Mouse (Mus musculus): ENCODE results near the gene 9530003J23Rik. TPM values are rescaled to one million over a fixed set of nuclear protein-coding genes. Genes with fewer than 3 reads are reported as not detected.
A peak's percentile ranks its signal among the peaks of the same experiment; 100 is the strongest.
"Not testable (repeated sequence)": the region's sequence is repeated elsewhere in the genome, so short reads cannot be mapped to it uniquely, and the experiment has no call there.

9530003J23Rik gene
- polyA plus RNA-seq, 1 experiment from 2014 or later, result not detected

DNA sequence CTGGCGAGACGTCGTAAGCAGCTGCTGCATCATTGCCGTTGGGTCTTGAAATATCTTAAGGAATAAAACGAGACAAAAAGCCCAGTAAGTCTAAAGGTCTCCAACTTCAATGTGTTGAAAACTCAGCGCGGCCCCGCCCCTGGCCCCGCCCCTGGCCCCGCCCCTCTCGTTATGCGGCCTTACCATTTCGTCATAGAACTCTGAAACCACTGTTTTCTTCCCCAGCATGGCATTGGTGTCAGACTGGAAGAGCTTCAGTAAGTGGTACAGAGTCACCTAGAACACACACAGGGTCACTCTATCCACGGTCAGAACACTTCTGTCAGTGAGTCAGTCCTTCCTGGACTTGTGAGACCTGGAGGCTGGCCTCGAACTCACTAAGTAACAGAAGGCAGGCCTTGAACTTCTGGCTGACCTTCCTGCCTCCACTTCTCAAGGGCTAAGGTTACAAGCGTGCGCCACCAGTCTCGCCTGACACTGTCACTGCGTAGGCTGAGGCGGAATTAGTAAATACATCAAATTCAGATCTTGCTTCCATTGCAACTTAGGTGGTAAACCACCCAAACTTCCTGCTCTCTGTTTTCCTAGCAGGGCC lies 21.2 kb downstream of the 9530003J23Rik start:
- H3K27ac ChIP-seq (ENCODE audit: low read length), result no peak overlapping the region
- H3K4me3 ChIP-seq (replicated peaks; ENCODE audit: low read length), result no peak overlapping the region
- H3K4me2 ChIP-seq (ENCODE audit: low read depth, low read length), result no peak overlapping the region
- H3K36me3 ChIP-seq (ENCODE audit: control insufficient read depth, insufficient read depth, low read length), result peaks cover 38% of the 10 kb centered on the region; the same call in 1 of the 2 replicates
- H3K27me3 ChIP-seq (ENCODE audit: control insufficient read depth, insufficient read depth, low read length), result no peaks in the 10 kb centered on the region
- WGBS, result 78% methylated on average over 20 of the region's 20 CpGs
- H3K9ac ChIP-seq (ENCODE audit: low read length), result no peak overlapping the region
- H3K9me3 ChIP-seq (replicated peaks; ENCODE audit: control insufficient read depth, low read length), result no peaks in the 10 kb centered on the region
- no peak for ATAC-seq (ENCODE audit: insufficient read depth, low FRiP score)
- no peaks in the 10 kb centered on the region for H3K4me1 ChIP-seq (ENCODE audit: control insufficient read depth, insufficient read depth, low read length)

DNA sequence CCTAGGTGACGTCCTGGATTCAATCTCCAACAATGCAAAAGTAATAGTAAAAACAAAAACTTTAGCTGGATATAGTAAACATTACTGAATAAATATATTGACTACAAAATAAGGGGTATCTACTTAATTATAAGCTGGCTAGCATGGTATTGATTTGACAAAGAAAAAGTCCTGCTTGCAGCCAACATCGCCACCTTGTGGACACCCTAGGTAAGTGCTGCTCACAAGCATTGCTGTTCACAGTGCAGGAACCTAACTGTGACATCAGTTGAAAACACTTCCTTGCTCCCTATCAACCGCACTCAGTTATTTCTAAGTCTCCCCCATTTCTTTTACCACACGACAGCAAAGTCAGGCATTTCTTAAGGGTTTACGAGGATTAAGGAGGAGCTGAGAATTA lies 21.7 kb downstream of the 9530003J23Rik start:
- no peaks in the 10 kb centered on the region for H3K9me3 ChIP-seq (replicated peaks; ENCODE audit: control insufficient read depth, low read length)
- H3K9ac ChIP-seq (ENCODE audit: low read length), result no peak overlapping the region
- H3K27ac ChIP-seq (ENCODE audit: low read length), result no peak overlapping the region
- peaks cover 33% of the 10 kb centered on the region; the same call in 1 of the 2 replicates for H3K36me3 ChIP-seq (ENCODE audit: control insufficient read depth, insufficient read depth, low read length)
- WGBS, result 67% methylated on average over 5 of the region's 5 CpGs
- no peak overlapping the region for H3K4me2 ChIP-seq (ENCODE audit: low read depth, low read length)
- no peaks in the 10 kb centered on the region for H3K4me1 ChIP-seq (ENCODE audit: control insufficient read depth, insufficient read depth, low read length)
- no peaks in the 10 kb centered on the region for H3K27me3 ChIP-seq (ENCODE audit: control insufficient read depth, insufficient read depth, low read length)
- H3K4me3 ChIP-seq (replicated peaks; ENCODE audit: low read length), result no peak overlapping the region
- no peak for ATAC-seq (ENCODE audit: insufficient read depth, low FRiP score)

DNA sequence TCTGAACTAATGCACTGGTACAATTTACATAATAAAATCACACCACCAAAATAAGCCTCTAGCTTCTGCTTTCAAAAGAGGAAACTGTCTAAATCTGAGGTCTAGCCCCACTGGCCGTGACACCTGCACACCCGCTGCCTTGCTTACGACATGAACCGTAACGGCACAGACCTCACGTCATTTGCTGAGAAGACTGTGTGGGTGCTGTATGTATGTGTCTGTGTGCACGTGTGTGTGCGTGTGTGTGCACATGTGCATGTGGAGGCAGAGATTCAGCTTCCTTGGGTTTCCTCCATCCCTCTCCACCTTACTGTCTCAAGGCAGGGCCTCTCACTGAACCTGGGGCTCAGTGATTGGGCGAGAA lies 22.4 kb downstream of the 9530003J23Rik start:
- H3K36me3 ChIP-seq (ENCODE audit: control insufficient read depth, insufficient read depth, low read length), result peaks cover 31% of the 10 kb centered on the region; the same call in 1 of the 2 replicates
- WGBS, result 91% methylated on average over 9 of the region's 9 CpGs
- no peaks in the 10 kb centered on the region for H3K9me3 ChIP-seq (replicated peaks; ENCODE audit: control insufficient read depth, low read length)
- no peak overlapping the region for H3K9ac ChIP-seq (ENCODE audit: low read length)
- H3K4me1 ChIP-seq (ENCODE audit: control insufficient read depth, insufficient read depth, low read length), result no peaks in the 10 kb centered on the region
- no peak overlapping the region for H3K4me2 ChIP-seq (ENCODE audit: low read depth, low read length)
- no peaks in the 10 kb centered on the region for H3K27me3 ChIP-seq (ENCODE audit: control insufficient read depth, insufficient read depth, low read length)
- H3K4me3 ChIP-seq (replicated peaks; ENCODE audit: low read length), result no peak overlapping the region
- ATAC-seq (ENCODE audit: insufficient read depth, low FRiP score), result no peak
- H3K27ac ChIP-seq (ENCODE audit: low read length), result no peak overlapping the region

DNA sequence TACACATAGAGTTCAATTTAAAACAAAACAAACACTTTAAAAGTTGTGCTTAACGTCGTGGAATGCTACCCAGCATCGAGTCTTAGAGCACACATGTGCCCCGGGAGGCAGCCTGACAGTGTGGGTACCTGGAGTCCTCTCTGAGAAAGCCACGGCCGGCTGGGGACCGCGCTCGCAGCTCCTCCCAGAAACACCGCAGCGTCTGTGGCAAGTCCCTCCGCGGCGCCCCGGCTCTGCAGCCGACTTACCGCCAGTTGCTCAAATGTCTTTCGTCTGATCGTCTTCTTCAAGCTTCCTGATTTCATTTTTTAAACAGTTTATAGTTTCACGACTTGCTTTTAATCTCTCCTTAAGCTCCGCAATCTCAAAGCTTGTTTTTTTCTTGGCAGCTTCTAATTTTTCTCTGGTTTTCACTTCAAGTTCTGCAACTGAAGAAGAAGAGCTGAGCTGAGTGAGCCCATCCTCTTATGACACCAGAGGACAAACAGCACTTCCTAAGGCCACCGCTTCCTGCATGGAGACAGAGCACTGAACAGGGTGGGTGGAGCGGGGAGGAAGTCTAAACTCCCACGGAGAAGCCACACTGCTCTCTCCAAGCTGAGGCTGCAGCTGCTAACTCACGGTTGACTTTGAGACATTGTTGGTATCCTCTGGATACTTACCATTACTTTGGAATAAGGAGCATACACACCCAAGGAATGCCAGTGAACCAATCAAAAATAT lies 22.9 kb downstream of the 9530003J23Rik start:
- H3K4me3 ChIP-seq (replicated peaks; ENCODE audit: low read length), result no peak overlapping the region
- H3K4me1 ChIP-seq (ENCODE audit: control insufficient read depth, insufficient read depth, low read length), result no peaks in the 10 kb centered on the region
- no peak for ATAC-seq (ENCODE audit: insufficient read depth, low FRiP score)
- 84% methylated on average over 25 of the region's 25 CpGs for WGBS
- no peak overlapping the region for H3K4me2 ChIP-seq (ENCODE audit: low read depth, low read length)
- H3K27ac ChIP-seq (ENCODE audit: low read length), result no peak overlapping the region
- no peak overlapping the region for H3K9ac ChIP-seq (ENCODE audit: low read length)
- H3K27me3 ChIP-seq (ENCODE audit: control insufficient read depth, insufficient read depth, low read length), result no peaks in the 10 kb centered on the region
- H3K9me3 ChIP-seq (replicated peaks; ENCODE audit: control insufficient read depth, low read length), result no peaks in the 10 kb centered on the region
- peaks cover 31% of the 10 kb centered on the region; the same call in 1 of the 2 replicates for H3K36me3 ChIP-seq (ENCODE audit: control insufficient read depth, insufficient read depth, low read length)

DNA sequence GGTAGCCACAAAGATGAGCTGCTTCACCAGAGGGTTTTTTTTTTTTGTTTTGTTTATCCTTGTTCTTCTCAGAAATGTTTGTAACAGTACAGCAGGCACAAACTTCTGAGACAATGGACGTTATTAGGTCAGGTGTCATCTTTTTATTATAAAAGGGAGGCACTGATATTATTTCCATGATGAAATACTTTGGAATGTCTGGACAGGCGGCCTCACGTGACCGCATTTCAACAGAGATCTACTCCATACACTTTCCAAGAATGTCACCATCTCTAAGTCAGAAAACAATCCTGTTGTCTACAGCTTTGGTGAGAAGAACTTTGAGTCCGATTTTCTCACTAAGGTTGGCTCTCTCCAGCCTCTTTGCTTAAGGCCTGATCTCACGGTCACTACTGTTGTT lies 27.5 kb downstream of the 9530003J23Rik start:
- no peak overlapping the region for H3K4me3 ChIP-seq (replicated peaks; ENCODE audit: low read length)
- peaks cover 9% of the 10 kb centered on the region; the same call in 1 of the 2 replicates for H3K36me3 ChIP-seq (ENCODE audit: control insufficient read depth, insufficient read depth, low read length)
- H3K9ac ChIP-seq (ENCODE audit: low read length), result no peak overlapping the region
- no peak overlapping the region for H3K4me2 ChIP-seq (ENCODE audit: low read depth, low read length)
- H3K27ac ChIP-seq (ENCODE audit: low read length), result no peak overlapping the region
- WGBS, result 88% methylated on average over 6 of the region's 6 CpGs
- no peak for ATAC-seq (ENCODE audit: insufficient read depth, low FRiP score)
- no peaks in the 10 kb centered on the region for H3K27me3 ChIP-seq (ENCODE audit: control insufficient read depth, insufficient read depth, low read length)
- no peaks in the 10 kb centered on the region for H3K9me3 ChIP-seq (replicated peaks; ENCODE audit: control insufficient read depth, low read length)
- H3K4me1 ChIP-seq (ENCODE audit: control insufficient read depth, insufficient read depth, low read length), result no peaks in the 10 kb centered on the region

DNA sequence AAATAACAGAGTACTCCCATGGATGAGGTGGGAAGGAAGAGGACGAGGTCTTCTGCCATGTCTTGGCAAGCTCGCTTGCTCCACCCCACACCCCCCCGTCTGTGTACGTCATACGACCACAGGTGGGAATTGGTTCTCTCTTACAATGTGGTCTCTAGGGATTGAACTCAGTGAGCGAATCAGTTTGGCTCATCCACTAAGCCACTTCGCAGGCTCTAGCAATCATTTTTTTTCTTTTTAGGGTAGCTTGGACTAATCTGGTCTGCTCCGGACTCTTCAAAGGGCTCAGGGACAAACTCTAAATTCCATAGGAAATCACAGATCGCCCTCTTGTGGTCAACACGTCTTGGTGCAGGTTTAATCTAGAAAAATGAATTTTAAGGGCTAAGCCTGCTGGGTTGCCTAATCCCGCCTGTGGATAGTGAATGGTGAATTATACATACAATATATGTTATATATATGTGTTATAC lies 29.0 kb downstream of the 9530003J23Rik start:
- peak overlapping the region; percentile 47 for H3K9ac ChIP-seq (ENCODE audit: low read length)
- no peak overlapping the region for H3K27ac ChIP-seq (ENCODE audit: low read length)
- no peaks in the 10 kb centered on the region for H3K4me1 ChIP-seq (ENCODE audit: control insufficient read depth, insufficient read depth, low read length)
- no peaks in the 10 kb centered on the region for H3K27me3 ChIP-seq (ENCODE audit: control insufficient read depth, insufficient read depth, low read length)
- H3K4me2 ChIP-seq (ENCODE audit: low read depth, low read length), result peak overlapping the region; percentile 59
- 6% methylated on average over 11 of the region's 11 CpGs for WGBS
- peak; percentile 56; the same call in 1 of the 2 replicates for ATAC-seq (ENCODE audit: insufficient read depth, low FRiP score)
- peak overlapping the region; percentile 41 for H3K4me3 ChIP-seq (replicated peaks; ENCODE audit: low read length)
- no peaks in the 10 kb centered on the region for H3K9me3 ChIP-seq (replicated peaks; ENCODE audit: control insufficient read depth, low read length)
- H3K36me3 ChIP-seq (ENCODE audit: control insufficient read depth, insufficient read depth, low read length), result 0 out of 2 replicates have a peak, but pooled peaks cover 3% of the 10 kb centered on the region

DNA sequence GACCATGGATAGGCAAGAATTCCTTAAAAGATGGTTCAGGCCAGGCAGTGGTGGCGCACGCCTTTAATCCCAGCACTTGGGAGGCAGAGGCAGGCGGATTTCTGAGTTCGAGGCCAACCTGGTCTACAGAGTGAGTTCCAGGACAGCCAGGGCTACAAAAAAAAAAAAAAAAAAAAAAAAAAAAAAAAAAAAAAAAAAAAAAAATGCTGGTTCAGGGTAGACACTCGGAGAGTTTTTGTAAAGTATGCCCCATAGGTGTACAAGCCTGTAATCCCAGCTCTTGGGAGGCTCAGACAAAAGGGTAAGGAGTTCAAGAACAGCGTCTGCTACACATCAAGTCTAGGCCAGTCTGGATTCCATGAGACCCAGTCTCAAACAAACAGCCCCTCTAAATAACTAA lies 29.7 kb downstream of the 9530003J23Rik start:
- not testable (repeated sequence) for ATAC-seq (ENCODE audit: insufficient read depth, low FRiP score)

DNA sequence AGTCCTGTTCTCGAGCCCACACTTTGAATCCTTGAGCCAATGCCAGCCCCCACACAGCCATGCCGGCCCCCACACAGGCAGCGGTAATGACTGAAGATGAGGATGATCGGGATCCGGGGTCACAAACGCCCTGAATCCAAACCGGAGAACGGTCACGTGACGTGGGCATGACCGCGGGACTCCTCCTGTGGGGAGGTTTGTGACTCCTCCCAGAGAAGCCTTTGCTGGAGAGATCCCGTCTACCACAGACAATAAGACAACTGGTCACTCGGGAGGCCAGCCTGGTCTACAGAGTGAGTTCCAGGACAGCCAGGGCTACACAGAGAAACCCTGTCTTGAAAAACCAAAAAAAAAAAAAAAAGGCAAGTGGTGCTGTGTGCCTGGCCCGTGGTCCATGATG lies 30.3 kb downstream of the 9530003J23Rik start:
- WGBS, result 85% methylated on average over 15 of the region's 15 CpGs
- no peak for ATAC-seq (ENCODE audit: insufficient read depth, low FRiP score)
- H3K4me2 ChIP-seq (ENCODE audit: low read depth, low read length), result no peak overlapping the region

More for the DNA sequence above, 29.7 kb downstream of the 9530003J23Rik start:
- H3K9ac ChIP-seq (ENCODE audit: low read length); H3K4me2 ChIP-seq (ENCODE audit: low read depth, low read length); H3K4me1 ChIP-seq (ENCODE audit: control insufficient read depth, insufficient read depth, low read length); H3K4me3 ChIP-seq (replicated peaks; ENCODE audit: low read length); H3K27me3 ChIP-seq (ENCODE audit: control insufficient read depth, insufficient read depth, low read length); H3K9me3 ChIP-seq (replicated peaks; ENCODE audit: control insufficient read depth, low read length); H3K36me3 ChIP-seq (ENCODE audit: control insufficient read depth, insufficient read depth, low read length); H3K27ac ChIP-seq (ENCODE audit: low read length): not testable (repeated sequence)
- 87% methylated on average over 6 of the region's 6 CpGs for WGBS

GRCm38 (mm10) chr10:117206070-117206469 lies 32.4 kb downstream of the 9530003J23Rik start:
- WGBS, result 88% methylated on average over 3 of the region's 3 CpGs
- Histone ChIP-seq H3K4me2 (ENCODE audit: low read depth, low read length) (no peak overlapping the region), H3K9me3 (replicated peaks; ENCODE audit: control insufficient read depth, low read length) (no peaks in the 10 kb centered on the region), H3K36me3 (ENCODE audit: control insufficient read depth, insufficient read depth, low read length) (no peaks in the 10 kb centered on the region), H3K9ac (ENCODE audit: low read length) (no peak overlapping the region), H3K4me3 (replicated peaks; ENCODE audit: low read length) (no peak overlapping the region), H3K4me1 (ENCODE audit: control insufficient read depth, insufficient read depth, low read length) (no peaks in the 10 kb centered on the region; the same call in 1 of the 2 replicates), H3K27me3 (ENCODE audit: control insufficient read depth, insufficient read depth, low read length) (no peaks in the 10 kb centered on the region), H3K27ac (ENCODE audit: low read length) (no peak overlapping the region)
- ATAC-seq (ENCODE audit: insufficient read depth, low FRiP score), result no peak

More for the DNA sequence above, 30.3 kb downstream of the 9530003J23Rik start:
- no peaks in the 10 kb centered on the region; the same call in 1 of the 2 replicates for H3K4me1 ChIP-seq (ENCODE audit: control insufficient read depth, insufficient read depth, low read length)
- no peaks in the 10 kb centered on the region for H3K9me3 ChIP-seq (replicated peaks; ENCODE audit: control insufficient read depth, low read length)
- H3K4me3 ChIP-seq (replicated peaks; ENCODE audit: low read length), result no peak overlapping the region
- H3K9ac ChIP-seq (ENCODE audit: low read length), result no peak overlapping the region
- no peaks in the 10 kb centered on the region for H3K27me3 ChIP-seq (ENCODE audit: control insufficient read depth, insufficient read depth, low read length)
- no peaks in the 10 kb centered on the region for H3K36me3 ChIP-seq (ENCODE audit: control insufficient read depth, insufficient read depth, low read length)
- no peak overlapping the region for H3K27ac ChIP-seq (ENCODE audit: low read length)

All from stomach, embryonic 16.5 days (tissue).